Mouse (Mus musculus): ENCODE measurements at regions not wholly inside any gene's neighbourhood (a gene's known extent, or its start where the extent isn't known, plus 50 kb on each side); places are given as distances from the start of the nearest gene placed in this dataset.

GRCm38 (mm10) chr9:22937686-22938391, 285.0 kb upstream of the Bmper start:
- Histone ChIP-seq H3K36me3 (replicated peaks; ENCODE audit: low read length) (no peaks in the 10 kb centered on the region), H3K4me3 (replicated peaks) (no peak overlapping the region), H3K4me1 (no peaks in the 10 kb centered on the region), H3K9me3 (peaks cover 8% of the 10 kb centered on the region; the same call in 1 of the 2 replicates), H3K27me3 (replicated peaks) (peaks cover 2% of the 10 kb centered on the region)
- TF ChIP-seq FLI1 (IDR thresholded peaks at IDR 0.05; ENCODE audit: low read length) (no peak), GATA1 (IDR thresholded peaks at IDR 0.05; ENCODE audit: borderline replicate concordance, low read length) (no peak)

GRCm38 (mm10) chr9:22944992-22945391, 277.9 kb upstream of the Bmper start:
- H3K4me3 ChIP-seq (replicated peaks), result no peak overlapping the region
- H3K27me3 ChIP-seq (replicated peaks), result peaks cover 2% of the 10 kb centered on the region
- H3K4me1 ChIP-seq, result peaks cover 6% of the 10 kb centered on the region; the same call in 1 of the 2 replicates
- no peak for TF ChIP-seq GATA1 (IDR thresholded peaks at IDR 0.05; ENCODE audit: borderline replicate concordance, low read length)
- no peak for TF ChIP-seq FLI1 (IDR thresholded peaks at IDR 0.05; ENCODE audit: low read length)
- peaks cover 8% of the 10 kb centered on the region for H3K9me3 ChIP-seq
- H3K36me3 ChIP-seq (replicated peaks; ENCODE audit: low read length), result no peaks in the 10 kb centered on the region

GRCm38 (mm10) chr9:22945426-22945955, 277.4 kb upstream of the Bmper start:
- peaks cover 2% of the 10 kb centered on the region for H3K27me3 ChIP-seq (replicated peaks)
- H3K4me1 ChIP-seq, result peaks cover 6% of the 10 kb centered on the region; the same call in 1 of the 2 replicates

DNA sequence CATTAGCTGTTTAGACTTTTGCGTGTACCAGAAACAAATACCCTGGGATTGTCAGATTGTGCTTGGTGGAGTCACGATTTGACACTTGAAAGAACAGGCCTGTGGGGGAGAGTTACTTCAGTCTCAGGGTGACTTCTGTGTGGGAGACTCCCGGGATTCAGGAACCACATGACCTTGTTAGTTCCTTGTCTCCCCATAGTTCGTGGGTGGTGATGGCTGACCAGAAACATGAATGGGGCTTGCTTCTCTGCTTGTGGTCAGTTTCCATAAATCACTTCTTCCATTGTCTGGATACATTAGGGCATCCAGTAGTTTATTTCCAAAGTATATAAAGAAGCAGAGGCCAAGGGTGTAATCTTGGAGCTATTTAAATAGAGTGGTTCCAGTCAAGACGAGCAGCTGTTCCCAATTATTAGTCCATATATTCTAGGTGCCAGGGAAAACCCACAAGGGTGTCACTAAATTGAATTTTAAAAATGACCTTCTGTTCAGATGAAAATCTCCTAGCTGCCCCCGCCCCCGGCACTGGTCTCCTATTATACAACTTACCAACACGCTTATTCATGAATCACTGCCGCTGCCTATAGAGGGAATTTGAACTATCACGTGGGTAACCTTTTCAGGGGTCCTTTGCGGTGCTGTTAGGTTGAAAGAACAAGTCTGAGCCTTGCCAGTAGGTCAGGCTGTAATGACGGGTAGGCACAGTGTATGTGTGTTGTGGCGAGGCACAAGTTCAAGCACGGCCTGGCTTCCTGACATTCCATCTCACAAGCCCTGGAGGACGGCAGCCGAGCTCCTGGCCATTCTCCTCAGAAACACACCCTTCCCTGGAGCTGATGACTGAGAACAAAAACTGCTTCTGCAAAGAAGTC, 270.1 kb upstream of the Bmper start:
- no peaks in the 10 kb centered on the region for H3K36me3 ChIP-seq (replicated peaks; ENCODE audit: low read length)
- no peak overlapping the region for H3K4me3 ChIP-seq (replicated peaks)
- peaks cover 11% of the 10 kb centered on the region for H3K9me3 ChIP-seq
- H3K4me1 ChIP-seq, result peaks cover 11% of the 10 kb centered on the region; the same call in 1 of the 2 replicates
- peaks cover 4% of the 10 kb centered on the region for H3K27me3 ChIP-seq (replicated peaks)
- no peak for TF ChIP-seq FLI1 (IDR thresholded peaks at IDR 0.05; ENCODE audit: low read length)

More at GRCm38 (mm10) chr9:22945426-22945955, 277.4 kb upstream of the Bmper start:
- TF ChIP-seq GATA1 (IDR thresholded peaks at IDR 0.05; ENCODE audit: borderline replicate concordance, low read length) (no peak), FLI1 (IDR thresholded peaks at IDR 0.05; ENCODE audit: low read length) (no peak)
- Histone ChIP-seq H3K4me3 (replicated peaks) (no peak overlapping the region), H3K9me3 (peaks cover 8% of the 10 kb centered on the region), H3K36me3 (replicated peaks; ENCODE audit: low read length) (no peaks in the 10 kb centered on the region)

GRCm38 (mm10) chr9:22962269-22962815, 260.5 kb upstream of the Bmper start:
- Histone ChIP-seq H3K4me1 (peaks cover 18% of the 10 kb centered on the region), H3K27me3 (replicated peaks) (no peaks in the 10 kb centered on the region), H3K36me3 (replicated peaks; ENCODE audit: low read length) (no peaks in the 10 kb centered on the region), H3K9me3 (peaks cover 12% of the 10 kb centered on the region), H3K4me3 (replicated peaks) (peak overlapping the region; percentile 75)
- no peak for TF ChIP-seq FLI1 (IDR thresholded peaks at IDR 0.05; ENCODE audit: low read length)
- no peak for TF ChIP-seq GATA1 (IDR thresholded peaks at IDR 0.05; ENCODE audit: borderline replicate concordance, low read length)

DNA sequence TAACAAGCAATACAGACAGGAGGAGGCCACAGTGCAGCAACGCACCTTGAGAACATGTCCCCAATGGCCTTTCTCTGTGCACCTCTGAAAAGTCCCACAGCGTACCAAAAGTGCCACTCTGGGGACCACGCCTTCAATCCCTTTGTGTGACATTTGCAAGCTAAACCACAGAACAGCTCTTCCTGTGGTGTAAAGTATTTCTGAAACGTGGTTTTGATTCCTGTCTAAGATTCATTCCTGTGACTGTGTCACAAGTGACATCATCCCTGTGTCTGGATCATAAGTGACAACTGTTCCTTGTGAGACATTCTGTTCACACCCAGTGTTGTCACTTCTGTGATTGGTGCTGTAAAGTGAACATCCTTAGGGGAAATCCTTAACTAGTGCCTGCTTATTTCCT, 251.6 kb upstream of the Bmper start:
- Histone ChIP-seq H3K4me3 (replicated peaks) (no peak overlapping the region), H3K27me3 (replicated peaks) (peaks cover 17% of the 10 kb centered on the region), H3K4me1 (no peaks in the 10 kb centered on the region; the same call in 1 of the 2 replicates), H3K9me3 (peaks cover 10% of the 10 kb centered on the region), H3K36me3 (replicated peaks; ENCODE audit: low read length) (no peaks in the 10 kb centered on the region)
- TF ChIP-seq FLI1 (IDR thresholded peaks at IDR 0.05; ENCODE audit: low read length), result no peak
- TF ChIP-seq GATA1 (IDR thresholded peaks at IDR 0.05; ENCODE audit: borderline replicate concordance, low read length), result no peak

DNA sequence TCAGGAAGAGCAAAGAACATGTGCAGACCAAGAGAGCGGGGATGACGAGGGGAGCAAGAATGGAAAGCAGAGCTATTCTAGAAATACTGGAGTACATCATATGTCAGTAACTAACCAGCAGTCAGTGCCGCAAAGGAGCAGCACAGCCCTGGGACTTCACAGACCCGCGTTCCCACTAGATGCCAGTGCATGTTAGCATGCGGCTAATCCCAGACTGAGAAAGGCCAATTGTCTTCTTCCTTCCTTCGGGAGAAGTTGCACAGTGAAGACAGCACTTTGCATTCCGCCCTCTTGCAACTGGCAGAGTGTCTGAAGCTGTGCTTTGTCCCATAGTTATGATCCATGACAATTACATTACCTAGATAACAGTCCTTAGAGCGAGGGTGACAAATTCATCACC, 246.1 kb upstream of the Bmper start:
- Histone ChIP-seq H3K36me3 (replicated peaks; ENCODE audit: low read length) (no peaks in the 10 kb centered on the region), H3K27me3 (replicated peaks) (peaks cover 19% of the 10 kb centered on the region), H3K4me3 (replicated peaks) (no peak overlapping the region), H3K4me1 (no peaks in the 10 kb centered on the region), H3K9me3 (no peaks in the 10 kb centered on the region; the same call in 1 of the 2 replicates)
- TF ChIP-seq GATA1 (IDR thresholded peaks at IDR 0.05; ENCODE audit: borderline replicate concordance, low read length) (no peak), FLI1 (IDR thresholded peaks at IDR 0.05; ENCODE audit: low read length) (no peak)

DNA sequence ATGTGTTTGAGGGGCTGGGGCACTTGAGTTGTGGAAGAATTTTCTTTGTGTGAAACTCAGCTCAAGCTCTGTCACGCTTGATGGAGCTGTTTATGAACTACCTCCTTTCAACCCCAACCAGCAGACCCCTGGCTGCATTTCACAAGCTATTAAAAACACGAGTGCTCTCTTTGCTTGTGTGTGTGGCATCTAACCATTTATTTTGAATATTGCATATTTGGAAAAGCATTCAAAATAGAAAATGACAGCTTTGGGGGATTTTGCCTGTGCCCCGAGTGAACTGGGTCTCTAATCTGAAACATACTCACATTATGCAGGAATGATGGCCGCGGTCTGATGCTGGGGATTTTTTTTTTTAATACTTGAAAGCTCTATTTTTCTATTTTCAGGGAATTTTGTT, 243.2 kb upstream of the Bmper start:
- H3K4me3 ChIP-seq (replicated peaks), result no peak overlapping the region
- TF ChIP-seq FLI1 (IDR thresholded peaks at IDR 0.05; ENCODE audit: low read length) (no peak), GATA1 (IDR thresholded peaks at IDR 0.05; ENCODE audit: borderline replicate concordance, low read length) (no peak)
- H3K36me3 ChIP-seq (replicated peaks; ENCODE audit: low read length), result no peaks in the 10 kb centered on the region
- no peaks in the 10 kb centered on the region for H3K4me1 ChIP-seq
- H3K9me3 ChIP-seq, result peaks cover 9% of the 10 kb centered on the region
- peaks cover 15% of the 10 kb centered on the region for H3K27me3 ChIP-seq (replicated peaks)

DNA sequence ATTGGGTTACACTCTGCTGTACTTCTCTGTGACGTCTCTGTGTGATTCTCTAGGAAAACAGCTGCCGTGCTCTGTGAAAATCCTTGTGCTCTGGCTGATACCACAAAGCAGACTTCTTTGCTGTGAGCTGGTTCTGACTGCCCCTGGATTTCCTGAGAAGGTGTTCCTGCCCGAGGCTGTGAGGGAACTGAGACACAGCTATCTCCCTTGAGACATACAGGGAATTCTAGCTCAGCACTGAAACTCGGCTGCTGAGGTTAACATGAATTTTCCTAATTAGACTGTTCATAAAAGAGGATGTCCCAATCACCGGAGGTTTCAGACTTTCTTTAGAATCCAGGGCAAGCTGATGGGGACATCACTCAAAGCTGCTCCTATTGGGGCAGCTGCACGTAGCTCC, 233.4 kb upstream of the Bmper start:
- Histone ChIP-seq H3K4me3 (replicated peaks) (no peak overlapping the region), H3K9me3 (peaks cover 9% of the 10 kb centered on the region; the same call in 1 of the 2 replicates), H3K27me3 (replicated peaks) (peaks cover 4% of the 10 kb centered on the region), H3K36me3 (replicated peaks; ENCODE audit: low read length) (no peaks in the 10 kb centered on the region), H3K4me1 (no peaks in the 10 kb centered on the region)
- TF ChIP-seq GATA1 (IDR thresholded peaks at IDR 0.05; ENCODE audit: borderline replicate concordance, low read length) (no peak), FLI1 (IDR thresholded peaks at IDR 0.05; ENCODE audit: low read length) (no peak)

All from megakaryocyte, embryonic 14.5 days (primary cell).